Mouse (Mus musculus): ENCODE measurements around the gene Ppp1r35. TPM values are rescaled to one million over a fixed set of nuclear protein-coding genes. Genes with fewer than 3 reads are reported as not detected.

Ppp1r35 gene
- polyA plus RNA-seq (2014; fragmentation: Illumina TruSeq; extraction: RNeasy Lipid Tissue Mini Kit (QIAGEN cat#74804); ENCODE audit: low read depth, low replicate concordance) = 4.4 TPM

GRCm38 (mm10) chr5:137778635-137779034, at the start of gene Ppp1r35:
Gene Ppp1r35, plus strand, starts transcription at chr5:137778849.

GRCm38 (mm10) chr5:137741023-137741931, 37.4 kb upstream of the Ppp1r35 start, which contains the start of gene Nyap1:
Gene Nyap1, minus strand, starts transcription at chr5:137741607.

DNA sequence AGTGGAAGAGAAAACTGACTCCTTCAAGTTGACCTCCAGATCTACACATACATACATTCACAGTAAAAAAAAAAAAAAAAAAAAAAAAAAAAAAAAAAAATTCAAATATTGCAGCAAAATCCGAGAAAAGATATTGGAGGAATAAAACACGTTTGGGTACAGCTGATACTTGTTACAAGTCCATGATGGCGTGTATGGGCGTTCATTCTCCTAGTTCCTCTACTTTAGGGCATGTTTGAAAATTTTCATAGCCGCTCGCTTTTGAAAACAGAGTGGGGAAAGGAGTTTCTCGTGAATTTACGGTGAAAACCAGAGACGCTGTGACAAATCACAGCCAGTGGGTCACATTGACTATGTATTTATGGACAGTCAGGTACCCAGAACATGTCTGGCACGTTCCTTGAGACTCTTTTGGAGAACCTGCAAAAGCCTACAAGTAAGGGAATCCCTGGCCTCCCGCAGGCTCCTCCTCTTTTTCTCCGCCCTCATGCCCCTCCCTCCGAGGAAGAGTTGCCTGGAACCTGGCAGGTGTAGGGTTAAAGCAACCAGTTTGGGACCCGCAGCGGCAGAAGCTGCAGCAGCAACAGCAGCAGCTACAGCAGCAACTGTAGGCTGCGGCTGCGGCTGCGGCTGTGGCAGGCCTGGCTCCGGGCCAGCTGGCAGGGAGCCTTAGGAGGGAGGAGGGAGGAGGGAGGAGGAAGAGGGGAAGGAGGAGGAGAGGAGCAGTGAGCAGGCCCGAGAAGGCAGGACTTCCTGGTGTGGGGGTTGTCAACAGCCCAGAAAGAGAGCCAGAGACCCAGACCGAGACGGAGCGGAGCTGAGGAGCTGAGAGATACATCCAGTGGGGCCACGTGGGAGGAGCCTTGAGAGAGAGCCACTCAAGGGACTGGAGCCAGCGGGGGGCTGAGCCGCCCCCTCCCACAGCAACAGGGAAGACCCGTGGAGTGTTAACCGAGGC, 33.2 kb upstream of the Ppp1r35 start, which contains the start of gene Tsc22d4:
TSS of gene Tsc22d4 (plus strand) at position 517 of the 958 bp plus-strand sequence.

DNA sequence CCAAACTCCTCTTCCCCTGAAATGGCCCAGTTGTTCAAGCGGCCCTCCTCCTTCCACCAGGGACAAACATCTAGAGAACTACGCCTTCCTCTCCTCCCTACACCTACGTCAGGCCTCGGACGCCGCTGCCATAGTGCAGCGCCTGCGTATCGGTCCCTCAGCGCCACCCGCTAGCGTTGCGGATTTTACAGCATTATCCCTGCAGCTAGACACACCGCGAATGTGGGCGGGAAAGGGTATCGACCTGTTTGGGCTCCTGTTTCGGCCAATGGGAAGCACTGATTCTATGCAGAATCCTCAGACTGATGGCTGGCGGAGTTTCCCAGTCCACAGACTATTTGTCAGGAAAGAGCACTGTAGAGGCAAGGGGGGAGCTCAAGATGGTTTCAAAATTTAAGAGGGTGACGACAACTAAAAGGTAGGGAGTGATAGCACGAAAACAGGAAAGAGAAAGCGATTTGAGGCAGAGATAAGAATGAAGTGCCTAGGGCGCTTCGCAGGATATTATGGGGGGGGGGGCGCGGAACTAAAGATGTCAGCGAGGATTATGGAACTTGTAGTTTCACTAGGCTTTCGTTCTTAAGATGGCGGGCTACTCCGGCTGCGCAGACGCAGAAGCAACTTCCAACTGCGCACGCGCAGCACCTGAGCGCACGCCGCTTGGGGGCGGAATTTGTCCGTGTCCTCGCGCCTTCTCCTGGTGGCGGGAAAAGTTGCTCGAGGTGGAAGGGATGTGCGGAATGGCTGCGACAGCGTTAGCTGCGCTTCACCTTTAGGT, 8.7 kb downstream of the Ppp1r35 start, which contains the start of the genes Mepce and Zcwpw1:
TSS of gene Mepce (minus strand) at position 505 of the 778 bp plus-strand sequence.
TSS of gene Zcwpw1 (plus strand) at position 648 of the 778 bp plus-strand sequence.

Other genes with a start within 250 kb of the Ppp1r35 start
- not detected for gene Epo, start 245.6 kb upstream of the Ppp1r35 start, polyA plus RNA-seq (2014; fragmentation: Illumina TruSeq; extraction: RNeasy Lipid Tissue Mini Kit (QIAGEN cat#74804); ENCODE audit: low read depth, low replicate concordance)
- 2.5 TPM for gene Gnb2, start 245.3 kb upstream of the Ppp1r35 start, polyA plus RNA-seq (2014; fragmentation: Illumina TruSeq; extraction: RNeasy Lipid Tissue Mini Kit (QIAGEN cat#74804); ENCODE audit: low read depth, low replicate concordance)
- gene Actl6b, start 225.3 kb upstream of the Ppp1r35 start, polyA plus RNA-seq (2014; fragmentation: Illumina TruSeq; extraction: RNeasy Lipid Tissue Mini Kit (QIAGEN cat#74804); ENCODE audit: low read depth, low replicate concordance) = not detected
- gene Tfr2, start 209.0 kb upstream of the Ppp1r35 start, polyA plus RNA-seq (2014; fragmentation: Illumina TruSeq; extraction: RNeasy Lipid Tissue Mini Kit (QIAGEN cat#74804); ENCODE audit: low read depth, low replicate concordance) = not detected
- not detected for gene Mospd3, start 177.8 kb upstream of the Ppp1r35 start, polyA plus RNA-seq (2014; fragmentation: Illumina TruSeq; extraction: RNeasy Lipid Tissue Mini Kit (QIAGEN cat#74804); ENCODE audit: low read depth, low replicate concordance)
- 5.8 TPM for gene Pcolce, start 165.1 kb upstream of the Ppp1r35 start, polyA plus RNA-seq (2014; fragmentation: Illumina TruSeq; extraction: RNeasy Lipid Tissue Mini Kit (QIAGEN cat#74804); ENCODE audit: low read depth, low replicate concordance)
- gene Fbxo24, start 149.8 kb upstream of the Ppp1r35 start, polyA plus RNA-seq (2014; fragmentation: Illumina TruSeq; extraction: RNeasy Lipid Tissue Mini Kit (QIAGEN cat#74804); ENCODE audit: low read depth, low replicate concordance) = not detected
- gene Lrch4, start 149.7 kb upstream of the Ppp1r35 start, polyA plus RNA-seq (2014; fragmentation: Illumina TruSeq; extraction: RNeasy Lipid Tissue Mini Kit (QIAGEN cat#74804); ENCODE audit: low read depth, low replicate concordance) = 0.85 TPM
- gene Gm20605, start 149.7 kb upstream of the Ppp1r35 start, polyA plus RNA-seq (2014; fragmentation: Illumina TruSeq; extraction: RNeasy Lipid Tissue Mini Kit (QIAGEN cat#74804); ENCODE audit: low read depth, low replicate concordance) = not detected
- gene Sap25, start 137.5 kb upstream of the Ppp1r35 start, polyA plus RNA-seq (2014; fragmentation: Illumina TruSeq; extraction: RNeasy Lipid Tissue Mini Kit (QIAGEN cat#74804); ENCODE audit: low read depth, low replicate concordance) = 1.6 TPM
- gene Irs3, start 133.1 kb upstream of the Ppp1r35 start, polyA plus RNA-seq (2014; fragmentation: Illumina TruSeq; extraction: RNeasy Lipid Tissue Mini Kit (QIAGEN cat#74804); ENCODE audit: low read depth, low replicate concordance) = not detected
- gene Agfg2, start 94.1 kb upstream of the Ppp1r35 start, polyA plus RNA-seq (2014; fragmentation: Illumina TruSeq; extraction: RNeasy Lipid Tissue Mini Kit (QIAGEN cat#74804); ENCODE audit: low read depth, low replicate concordance) = 11.5 TPM
- 0.47 TPM for gene Nyap1, start 37.2 kb upstream of the Ppp1r35 start, polyA plus RNA-seq (2014; fragmentation: Illumina TruSeq; extraction: RNeasy Lipid Tissue Mini Kit (QIAGEN cat#74804); ENCODE audit: low read depth, low replicate concordance)
- gene Tsc22d4, start 33.1 kb upstream of the Ppp1r35 start, polyA plus RNA-seq (2014; fragmentation: Illumina TruSeq; extraction: RNeasy Lipid Tissue Mini Kit (QIAGEN cat#74804); ENCODE audit: low read depth, low replicate concordance) = 6.2 TPM
- gene Mepce, start 8.8 kb downstream of the Ppp1r35 start, polyA plus RNA-seq (2014; fragmentation: Illumina TruSeq; extraction: RNeasy Lipid Tissue Mini Kit (QIAGEN cat#74804); ENCODE audit: low read depth, low replicate concordance) = 6.9 TPM
- 5.9 TPM for gene Zcwpw1, start 8.9 kb downstream of the Ppp1r35 start, polyA plus RNA-seq (2014; fragmentation: Illumina TruSeq; extraction: RNeasy Lipid Tissue Mini Kit (QIAGEN cat#74804); ENCODE audit: low read depth, low replicate concordance)
- 2.6 TPM for gene Pilra, start 57.4 kb downstream of the Ppp1r35 start, polyA plus RNA-seq (2014; fragmentation: Illumina TruSeq; extraction: RNeasy Lipid Tissue Mini Kit (QIAGEN cat#74804); ENCODE audit: low read depth, low replicate concordance)
- 2.0 TPM for gene Pilrb1, start 79.3 kb downstream of the Ppp1r35 start, polyA plus RNA-seq (2014; fragmentation: Illumina TruSeq; extraction: RNeasy Lipid Tissue Mini Kit (QIAGEN cat#74804); ENCODE audit: low read depth, low replicate concordance)
- gene Pilrb2, start 93.0 kb downstream of the Ppp1r35 start, polyA plus RNA-seq (2014; fragmentation: Illumina TruSeq; extraction: RNeasy Lipid Tissue Mini Kit (QIAGEN cat#74804); ENCODE audit: low read depth, low replicate concordance) = 1.8 TPM
- gene Cyp3a13, start 142.8 kb downstream of the Ppp1r35 start, polyA plus RNA-seq (2014; fragmentation: Illumina TruSeq; extraction: RNeasy Lipid Tissue Mini Kit (QIAGEN cat#74804); ENCODE audit: low read depth, low replicate concordance) = 354 TPM
- 1.6 TPM for gene Gjc3, start 184.2 kb downstream of the Ppp1r35 start, polyA plus RNA-seq (2014; fragmentation: Illumina TruSeq; extraction: RNeasy Lipid Tissue Mini Kit (QIAGEN cat#74804); ENCODE audit: low read depth, low replicate concordance)
- 5.3 TPM for gene Azgp1, start 202.7 kb downstream of the Ppp1r35 start, polyA plus RNA-seq (2014; fragmentation: Illumina TruSeq; extraction: RNeasy Lipid Tissue Mini Kit (QIAGEN cat#74804); ENCODE audit: low read depth, low replicate concordance)
- gene Smok3a, start 242.4 kb downstream of the Ppp1r35 start, polyA plus RNA-seq (2014; fragmentation: Illumina TruSeq; extraction: RNeasy Lipid Tissue Mini Kit (QIAGEN cat#74804); ENCODE audit: low read depth, low replicate concordance) = not detected
- not detected for gene Smok3b, start 242.6 kb downstream of the Ppp1r35 start, polyA plus RNA-seq (2014; fragmentation: Illumina TruSeq; extraction: RNeasy Lipid Tissue Mini Kit (QIAGEN cat#74804); ENCODE audit: low read depth, low replicate concordance)